Mouse (Mus musculus): Measurements from ENCODE around the gene Olfr209. TPM values are rescaled to one million over a fixed set of nuclear protein-coding genes. Genes with fewer than 3 reads are reported as not detected.
"Not testable (repeated sequence)": the region's sequence is repeated elsewhere in the genome, so short reads cannot be mapped to it uniquely, and the experiment has no call there.

Gene Olfr209
- not detected for total RNA-seq (2018; cell fraction: chromatin; rRNA removed)
- total RNA-seq (2018; cell fraction: cytosol; rRNA removed) = not detected
- total RNA-seq (2018; cell fraction: nucleus; rRNA removed) = not detected
- polyA plus RNA-seq (2018) = not detected in 3 replicates

- Histone ChIP-seq H3K79me2 (ENCODE audit: inconsistent target) (no peaks in the 10 kb centered on the region), H3K27ac (no peak within 1 kb of the TSS), H3K4me3 (ENCODE audit: inconsistent target) (no peak within 1 kb of the TSS), H3K36me3 (ENCODE audit: inconsistent target) (no peaks in the 10 kb centered on the region)
- 76% methylated on average over 2 of the region's 2 CpGs for WGBS (ENCODE audit: missing documents)
Observed at GRCm38 (mm10) chr16:59363893-59364292, at the start of gene Olfr209. Olfr209 (minus strand) TSS chr16:59363993.

GRCm38 (mm10) chr16:59413475-59413874 is 49.7 kb upstream of the Olfr209 start:
- no peak overlapping the region for H3K27ac ChIP-seq
- no peaks in the 10 kb centered on the region for H3K79me2 ChIP-seq (ENCODE audit: inconsistent target)
- no peaks in the 10 kb centered on the region for H3K36me3 ChIP-seq (ENCODE audit: inconsistent target)
- 61% methylated on average over 4 of the region's 4 CpGs for WGBS (ENCODE audit: missing documents)
- no peak overlapping the region for H3K4me3 ChIP-seq (ENCODE audit: inconsistent target)

- H3K4me3 ChIP-seq (ENCODE audit: inconsistent target) = no peak overlapping the region
Observed at GRCm38 (mm10) chr16:59409800-59410199, 46.0 kb upstream of the Olfr209 start.

GRCm38 (mm10) chr16:59409341-59409748 is 45.6 kb upstream of the Olfr209 start:
- no peak overlapping the region for H3K27ac ChIP-seq
- H3K79me2 ChIP-seq (ENCODE audit: inconsistent target) = no peaks in the 10 kb centered on the region
- 86% methylated on average over 15 of the region's 15 CpGs for WGBS (ENCODE audit: missing documents)
- no peak overlapping the region for H3K4me3 ChIP-seq (ENCODE audit: inconsistent target)
- no peaks in the 10 kb centered on the region for H3K36me3 ChIP-seq (ENCODE audit: inconsistent target)

More at GRCm38 (mm10) chr16:59409800-59410199, 46.0 kb upstream of the Olfr209 start:
- no peak overlapping the region for H3K27ac ChIP-seq
- H3K79me2 ChIP-seq (ENCODE audit: inconsistent target) = no peaks in the 10 kb centered on the region
- 86% methylated on average over 2 of the region's 2 CpGs for WGBS (ENCODE audit: missing documents)
- no peaks in the 10 kb centered on the region for H3K36me3 ChIP-seq (ENCODE audit: inconsistent target)

- 81% methylated on average over 5 of the region's 5 CpGs for WGBS (ENCODE audit: missing documents)
- no peaks in the 10 kb centered on the region for H3K36me3 ChIP-seq (ENCODE audit: inconsistent target)
- no peaks in the 10 kb centered on the region for H3K79me2 ChIP-seq (ENCODE audit: inconsistent target)
- no peak within 1 kb of the TSS for H3K4me3 ChIP-seq (ENCODE audit: inconsistent target)
- H3K27ac ChIP-seq = no peak within 1 kb of the TSS
Observed at GRCm38 (mm10) chr16:59407032-59407431, 43.2 kb upstream of the Olfr209 start, which contains the start of gene Gabrr3. Gabrr3 (plus strand) TSS chr16:59407332.

GRCm38 (mm10) chr16:59404798-59405197 is 41.0 kb upstream of the Olfr209 start:
- 71% methylated on average over 9 of the region's 9 CpGs for WGBS (ENCODE audit: missing documents)
- Histone ChIP-seq H3K79me2 (ENCODE audit: inconsistent target) (no peaks in the 10 kb centered on the region), H3K27ac (no peak overlapping the region), H3K4me3 (ENCODE audit: inconsistent target) (no peak overlapping the region), H3K36me3 (ENCODE audit: inconsistent target) (no peaks in the 10 kb centered on the region)

- no peaks in the 10 kb centered on the region for H3K79me2 ChIP-seq (ENCODE audit: inconsistent target)
- no peak overlapping the region for H3K27ac ChIP-seq
- no peaks in the 10 kb centered on the region for H3K36me3 ChIP-seq (ENCODE audit: inconsistent target)
- 10% methylated on average over 4 of the region's 4 CpGs for WGBS (ENCODE audit: missing documents)
- no peak overlapping the region for H3K4me3 ChIP-seq (ENCODE audit: inconsistent target)
Observed at GRCm38 (mm10) chr16:59403684-59404083, 39.9 kb upstream of the Olfr209 start.

GRCm38 (mm10) chr16:59401985-59402384 is 38.2 kb upstream of the Olfr209 start:
- 95% methylated on average over 4 of the region's 4 CpGs for WGBS (ENCODE audit: missing documents)
- no peak overlapping the region for H3K27ac ChIP-seq
- H3K36me3 ChIP-seq (ENCODE audit: inconsistent target) = no peaks in the 10 kb centered on the region
- no peak overlapping the region for H3K4me3 ChIP-seq (ENCODE audit: inconsistent target)
- H3K79me2 ChIP-seq (ENCODE audit: inconsistent target) = no peaks in the 10 kb centered on the region

- no peaks in the 10 kb centered on the region for H3K79me2 ChIP-seq (ENCODE audit: inconsistent target)
- WGBS (ENCODE audit: missing documents) = 77% methylated on average over 7 of the region's 7 CpGs
- no peaks in the 10 kb centered on the region for H3K36me3 ChIP-seq (ENCODE audit: inconsistent target)
- H3K27ac ChIP-seq = no peak overlapping the region
- H3K4me3 ChIP-seq (ENCODE audit: inconsistent target) = no peak overlapping the region
Observed at GRCm38 (mm10) chr16:59401102-59401501, 37.3 kb upstream of the Olfr209 start.

GRCm38 (mm10) chr16:59393300-59393699 is 29.5 kb upstream of the Olfr209 start:
- Histone ChIP-seq H3K36me3 (ENCODE audit: inconsistent target) (no peaks in the 10 kb centered on the region), H3K27ac (no peak overlapping the region), H3K4me3 (ENCODE audit: inconsistent target) (no peak overlapping the region), H3K79me2 (ENCODE audit: inconsistent target) (no peaks in the 10 kb centered on the region)
- WGBS (ENCODE audit: missing documents) = 68% methylated on average over 3 of the region's 3 CpGs

GRCm38 (mm10) chr16:59349146-59349545 is 14.6 kb downstream of the Olfr209 start, which contains the start of gene Olfr206:
Olfr206 (minus strand) TSS chr16:59349246.
- no peak within 1 kb of the TSS for H3K27ac ChIP-seq
- 91% methylated on average over 1 of the region's 1 CpGs for WGBS (ENCODE audit: missing documents)
- no peaks in the 10 kb centered on the region for H3K79me2 ChIP-seq (ENCODE audit: inconsistent target)
- H3K36me3 ChIP-seq (ENCODE audit: inconsistent target) = no peaks in the 10 kb centered on the region
- H3K4me3 ChIP-seq (ENCODE audit: inconsistent target) = no peak within 1 kb of the TSS

GRCm38 (mm10) chr16:59331038-59331437 is 32.8 kb downstream of the Olfr209 start, which contains the start of gene Olfr205:
Olfr205 (minus strand) TSS chr16:59331138.
- H3K4me3 ChIP-seq (ENCODE audit: inconsistent target) = no peak within 1 kb of the TSS
- H3K36me3 ChIP-seq (ENCODE audit: inconsistent target) = no peaks in the 10 kb centered on the region
- no peaks in the 10 kb centered on the region for H3K79me2 ChIP-seq (ENCODE audit: inconsistent target)
- no peak within 1 kb of the TSS for H3K27ac ChIP-seq

GRCm38 (mm10) chr16:59323262-59323661 is 40.5 kb downstream of the Olfr209 start:
- H3K4me3 ChIP-seq (ENCODE audit: inconsistent target); H3K36me3 ChIP-seq (ENCODE audit: inconsistent target); H3K27ac ChIP-seq; H3K79me2 ChIP-seq (ENCODE audit: inconsistent target): not testable (repeated sequence)
- 60% methylated on average over 1 of the region's 1 CpGs for WGBS (ENCODE audit: missing documents)

- Histone ChIP-seq H3K79me2 (ENCODE audit: inconsistent target) (no peaks in the 10 kb centered on the region), H3K36me3 (ENCODE audit: inconsistent target) (no peaks in the 10 kb centered on the region), H3K27ac (no peak within 1 kb of the TSS), H3K4me3 (ENCODE audit: inconsistent target) (no peak within 1 kb of the TSS)
Observed at GRCm38 (mm10) chr16:59318148-59318547, 45.6 kb downstream of the Olfr209 start, which contains the start of gene Olfr204. Olfr204 (minus strand) TSS chr16:59318248.

Measured in macrophage (primary cell).